Mouse (Mus musculus) brain, adult 2 months (tissue): ENCODE measurements at regions not wholly inside any gene's neighbourhood (a gene's known extent, or its start where the extent isn't known, plus 50 kb on each side); places are given as distances from the start of the nearest gene placed in this dataset.

Source experiments
- DNase-seq: peaks from one replicate; pipeline ENCODE4 v3.0.0; 2011; ENCODE audit warnings: low read depth, low spot score

GRCm38 (mm10) chr8:74415671-74416070, 457.3 kb upstream of the Isx start:
- DNase-seq: peak; percentile 3
